Mouse (Mus musculus): ENCODE results near the gene Etl4.
"Not testable (repeated sequence)": the region's sequence is repeated elsewhere in the genome, so short reads cannot be mapped to it uniquely, and the experiment has no call there.

Gene Etl4

GRCm38 (mm10) chr2:20653116-20653515 lies 743.5 kb downstream of the Etl4 start:
- no peak for ATAC-seq (ENCODE audit: low TSS enrichment)

- no peak for ATAC-seq (ENCODE audit: low TSS enrichment)
Observed at GRCm38 (mm10) chr2:20654058-20654457, 744.5 kb downstream of the Etl4 start.

- no peak for ATAC-seq (ENCODE audit: low TSS enrichment)
Observed at GRCm38 (mm10) chr2:20654598-20655340, 745.2 kb downstream of the Etl4 start.

DNA sequence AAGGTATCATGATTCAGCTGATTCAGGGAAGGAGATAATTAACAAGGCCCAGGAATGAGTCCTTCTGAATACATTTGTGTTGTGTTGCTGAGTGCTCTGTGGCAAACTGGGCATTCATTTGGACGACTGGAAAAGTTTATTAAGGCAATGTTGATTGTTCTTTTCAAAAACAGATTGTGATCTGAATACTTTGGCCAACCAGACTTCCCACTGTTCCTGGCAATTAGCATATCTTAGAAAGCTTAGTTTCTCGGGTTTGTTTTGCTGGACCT lies 745.7 kb downstream of the Etl4 start:
- no peak for ATAC-seq (ENCODE audit: low TSS enrichment)

GRCm38 (mm10) chr2:20657856-20658255 lies 748.3 kb downstream of the Etl4 start:
- no peak for ATAC-seq (ENCODE audit: low TSS enrichment)

- no peak for ATAC-seq (ENCODE audit: low TSS enrichment)
Observed at GRCm38 (mm10) chr2:20661841-20662240, 752.3 kb downstream of the Etl4 start.

GRCm38 (mm10) chr2:20662696-20663095 lies 753.1 kb downstream of the Etl4 start:
- no peak for ATAC-seq (ENCODE audit: low TSS enrichment)

- ATAC-seq (ENCODE audit: low TSS enrichment): no peak
Observed at GRCm38 (mm10) chr2:20665309-20665971, 755.9 kb downstream of the Etl4 start.

GRCm38 (mm10) chr2:20666051-20666478 lies 756.5 kb downstream of the Etl4 start:
- peak; percentile 76 for ATAC-seq (ENCODE audit: low TSS enrichment)

- ATAC-seq (ENCODE audit: low TSS enrichment): no peak
Observed at GRCm38 (mm10) chr2:20667876-20668275, 758.3 kb downstream of the Etl4 start.

GRCm38 (mm10) chr2:20668276-20669030 lies 758.9 kb downstream of the Etl4 start:
- not testable (repeated sequence) for ATAC-seq (ENCODE audit: low TSS enrichment)

DNA sequence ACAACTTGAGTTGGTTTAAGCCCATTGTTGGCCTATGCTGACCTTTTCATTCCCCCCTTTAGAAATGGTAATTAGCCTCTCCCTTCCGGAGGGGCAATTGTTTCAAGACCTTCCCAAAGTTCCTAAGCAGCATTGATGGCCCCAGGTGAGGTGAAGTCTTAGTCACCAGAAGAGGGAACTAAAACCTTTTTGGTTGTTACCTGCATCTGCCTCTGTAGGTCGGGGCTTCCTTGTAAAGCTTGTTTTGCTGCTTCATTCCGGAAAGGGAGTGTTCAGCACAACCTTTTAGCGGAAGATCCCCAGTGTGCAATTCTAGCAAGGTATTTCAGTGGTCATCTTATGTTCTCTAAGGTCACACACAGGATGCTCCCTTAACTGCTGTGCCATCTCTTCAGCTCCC lies 759.8 kb downstream of the Etl4 start:
- no peak for ATAC-seq (ENCODE audit: low TSS enrichment)

GRCm38 (mm10) chr2:20671546-20672255 lies 762.1 kb downstream of the Etl4 start:
- ATAC-seq (ENCODE audit: low TSS enrichment): no peak

DNA sequence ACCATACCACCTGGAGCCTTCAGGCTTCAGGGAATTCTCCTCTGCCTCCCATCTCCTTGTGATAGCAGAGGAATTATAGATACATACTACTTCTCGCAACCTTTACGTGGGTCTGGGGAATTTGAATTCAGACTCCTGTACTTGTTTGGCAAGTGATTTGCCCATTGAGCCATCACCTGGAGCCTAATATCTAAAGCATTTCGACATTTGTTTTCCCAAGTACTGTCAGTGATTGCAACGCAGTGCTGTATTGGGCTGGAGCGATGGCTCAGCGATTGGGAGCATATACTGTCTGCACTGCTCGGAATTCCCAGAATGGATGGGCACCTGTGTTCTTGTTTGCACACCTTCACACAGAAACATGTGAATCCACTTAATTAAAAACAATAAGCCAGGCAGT lies 762.7 kb downstream of the Etl4 start:
- no peak for ATAC-seq (ENCODE audit: low TSS enrichment)

DNA sequence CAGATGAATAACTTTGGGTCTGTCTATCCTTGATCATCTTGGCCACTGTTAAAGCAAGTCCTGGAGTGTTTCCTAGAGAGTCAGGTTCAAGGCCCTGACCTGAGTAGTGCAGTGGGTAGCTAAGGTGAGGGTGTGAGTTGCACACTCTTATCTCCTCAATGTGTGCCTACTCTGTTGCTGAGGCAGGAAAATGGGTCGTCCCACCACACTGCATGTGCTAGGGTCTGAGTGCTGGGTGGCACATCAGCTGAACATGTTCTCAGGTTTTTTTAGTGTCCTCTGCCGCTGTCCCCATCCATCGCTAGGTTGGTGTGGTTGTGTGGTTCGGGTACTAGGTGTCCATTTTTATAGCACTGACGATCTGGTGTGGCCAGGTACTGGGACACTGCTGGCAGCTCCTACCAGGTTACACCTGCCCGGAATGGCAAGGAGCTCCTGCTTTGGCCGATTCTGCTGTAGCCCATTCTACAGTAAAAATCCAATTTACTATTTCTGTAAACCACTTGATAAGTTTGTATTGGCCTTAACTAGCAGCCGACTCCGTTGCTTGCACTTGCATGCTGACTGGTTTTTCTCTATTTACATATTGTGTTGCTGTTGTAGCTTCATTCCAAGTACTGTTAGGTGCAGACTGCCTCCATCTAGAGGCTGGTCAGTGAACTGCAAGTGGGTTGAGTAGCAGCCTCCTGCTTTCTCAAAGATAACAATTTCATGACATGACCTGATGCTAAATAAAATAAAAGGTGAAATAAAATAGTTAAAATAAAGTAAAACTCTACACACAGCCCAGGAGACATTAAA lies 763.4 kb downstream of the Etl4 start:
- ATAC-seq (ENCODE audit: low TSS enrichment): peak; percentile 86

GRCm38 (mm10) chr2:20676379-20676778 lies 766.8 kb downstream of the Etl4 start:
- no peak for ATAC-seq (ENCODE audit: low TSS enrichment)

DNA sequence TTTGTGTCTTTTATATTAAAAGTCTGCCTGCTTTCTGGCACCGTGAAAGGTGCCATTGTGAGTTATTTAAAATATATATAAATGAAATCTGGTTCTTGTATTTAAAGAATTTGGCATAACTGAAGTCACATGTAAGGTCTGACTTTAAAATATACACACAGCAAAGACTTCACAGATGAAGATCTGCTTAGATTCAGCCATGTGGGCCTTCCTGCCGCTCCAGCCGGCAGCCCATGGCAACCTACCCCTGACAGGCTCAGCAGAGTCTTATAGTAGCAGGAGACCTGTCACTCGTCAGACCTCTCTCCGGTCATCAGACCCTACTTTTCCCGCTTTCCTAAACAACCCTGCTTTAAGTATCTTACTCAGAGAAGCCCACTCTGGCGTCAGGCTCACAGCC lies 769.2 kb downstream of the Etl4 start:
- peak; percentile 80 for ATAC-seq (ENCODE audit: low TSS enrichment)

GRCm38 (mm10) chr2:20682203-20682602 lies 772.6 kb downstream of the Etl4 start:
- ATAC-seq (ENCODE audit: low TSS enrichment): not testable (repeated sequence)

- ATAC-seq (ENCODE audit: low TSS enrichment): no peak
Observed at GRCm38 (mm10) chr2:20689389-20689788, 779.8 kb downstream of the Etl4 start.

DNA sequence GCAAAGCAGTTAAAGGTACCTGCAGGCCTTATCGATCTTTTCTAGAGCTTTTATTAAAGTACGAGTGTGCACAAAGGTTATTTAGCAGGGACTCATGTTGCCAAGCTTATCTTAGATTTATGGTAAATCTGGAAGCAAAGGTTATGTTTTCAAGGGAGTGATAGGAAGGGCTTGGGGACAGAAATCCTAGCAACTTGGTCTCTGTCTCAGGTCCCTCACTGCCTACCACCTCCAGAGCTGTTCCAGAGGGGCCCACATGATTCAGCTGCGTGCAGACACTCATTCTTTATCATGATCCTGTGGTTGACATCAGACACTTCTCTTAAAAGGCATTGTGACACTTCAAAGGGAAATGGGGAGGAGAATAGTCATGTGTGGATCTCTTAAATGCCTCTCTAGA lies 783.3 kb downstream of the Etl4 start:
- ATAC-seq (ENCODE audit: low TSS enrichment): no peak

DNA sequence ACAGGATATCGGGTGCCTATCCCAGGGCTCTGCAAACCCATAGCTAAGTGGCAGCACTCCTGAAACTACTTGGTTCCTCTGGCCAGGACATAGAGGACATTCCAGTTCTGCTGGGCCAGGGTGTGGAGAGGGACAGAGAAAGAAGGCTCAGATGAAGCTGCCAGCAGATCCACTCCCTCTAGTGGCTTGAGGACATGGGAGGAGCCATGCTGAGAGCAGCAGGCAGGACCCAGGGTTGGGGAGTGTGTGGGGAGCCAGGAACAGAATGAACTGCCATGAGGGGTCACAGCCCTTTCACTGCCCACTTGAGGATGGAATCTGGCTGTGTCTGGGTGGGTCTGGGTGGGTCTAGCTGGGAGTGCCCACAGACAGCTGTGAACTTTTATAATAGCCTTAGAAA lies 784.2 kb downstream of the Etl4 start:
- ATAC-seq (ENCODE audit: low TSS enrichment): no peak

Measured in frontal cortex, adult (tissue).